Mouse (Mus musculus) lung, postnatal 14 days (tissue): ENCODE data around the gene Phldb1.
A peak's percentile ranks its signal among the peaks of the same experiment; 100 is the strongest.
"Not testable (repeated sequence)": the region's sequence is repeated elsewhere in the genome, so short reads cannot be mapped to it uniquely, and the experiment has no call there.

Experiments
- DNase-seq: peaks from one replicate; pipeline ENCODE4 v3.0.0; 2021

Phldb1 gene

DNA sequence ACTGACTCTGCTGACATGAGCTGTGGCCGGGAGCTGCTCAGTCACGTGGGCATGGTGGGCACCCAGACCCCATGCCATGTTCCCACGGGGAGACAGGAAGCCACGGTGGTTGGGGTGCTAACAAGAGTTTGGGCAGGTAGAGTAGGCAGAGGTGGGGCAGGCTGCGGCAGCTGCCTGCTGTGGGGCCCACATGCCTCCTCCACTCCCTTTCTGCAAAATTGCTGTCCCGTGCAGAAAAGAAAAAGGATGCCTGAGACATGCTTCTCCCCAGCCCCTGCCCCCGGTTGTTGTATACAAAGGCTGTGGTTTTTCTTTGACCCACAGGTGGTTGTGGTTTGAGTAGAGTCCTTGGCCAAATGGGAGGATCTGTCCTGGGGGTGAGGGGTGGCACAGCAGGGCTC, 86.1 kb downstream of the Phldb1 start:
- DNase-seq = no peak

GRCm38 (mm10) chr9:44647656-44648055, 87.3 kb downstream of the Phldb1 start:
- DNase-seq = no peak

DNA sequence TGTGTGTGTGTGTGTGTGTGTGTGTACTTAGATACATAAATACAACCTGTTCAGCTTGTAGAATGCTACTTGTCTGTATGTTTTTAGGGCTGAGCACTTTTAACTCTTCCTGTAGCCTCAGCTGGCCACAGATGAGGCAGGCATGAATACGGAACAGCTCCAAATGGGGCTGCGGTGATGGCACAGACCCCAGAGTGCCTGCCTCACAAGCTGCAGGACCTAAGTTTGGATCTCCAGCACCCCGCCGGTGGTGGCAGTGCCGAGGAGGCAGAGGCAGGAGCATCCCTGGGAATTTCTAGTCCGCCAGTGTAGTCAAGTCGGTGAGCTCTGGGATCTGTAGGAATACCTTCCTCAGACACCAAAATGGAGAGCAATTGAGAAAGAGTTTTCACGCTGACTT, 88.0 kb downstream of the Phldb1 start:
- no peak for DNase-seq

DNA sequence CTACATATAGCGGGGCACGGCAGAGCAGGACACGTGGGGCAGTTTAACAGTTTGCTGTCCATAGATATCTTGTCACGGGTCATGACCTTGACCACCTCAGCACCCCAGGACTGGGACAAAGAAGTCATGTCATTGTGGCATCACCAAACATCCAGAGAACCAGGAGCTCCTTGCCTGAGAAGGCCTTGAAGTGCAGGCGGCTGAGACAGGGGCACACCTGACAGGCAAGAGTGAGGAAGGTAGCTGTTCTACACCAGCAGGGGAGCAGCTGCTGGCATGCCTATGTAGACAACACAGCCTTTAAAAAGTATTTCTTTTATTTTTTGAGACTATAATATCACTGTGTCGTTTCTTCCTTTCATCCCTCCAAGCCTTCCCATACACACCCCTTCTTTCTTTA, 88.6 kb downstream of the Phldb1 start:
- DNase-seq = no peak

- DNase-seq = peak; percentile 40
These were observed 89.1 kb downstream of the Phldb1 start for GRCm38 (mm10) chr9:44645924-44646323.

- DNase-seq = peak; percentile 82
These were observed 89.5 kb downstream of the Phldb1 start for GRCm38 (mm10) chr9:44645481-44645880.

- DNase-seq = no peak
These were observed 90.8 kb downstream of the Phldb1 start for GRCm38 (mm10) chr9:44644186-44644585.

- DNase-seq = no peak
These were observed 91.9 kb downstream of the Phldb1 start for GRCm38 (mm10) chr9:44643103-44643502.

DNA sequence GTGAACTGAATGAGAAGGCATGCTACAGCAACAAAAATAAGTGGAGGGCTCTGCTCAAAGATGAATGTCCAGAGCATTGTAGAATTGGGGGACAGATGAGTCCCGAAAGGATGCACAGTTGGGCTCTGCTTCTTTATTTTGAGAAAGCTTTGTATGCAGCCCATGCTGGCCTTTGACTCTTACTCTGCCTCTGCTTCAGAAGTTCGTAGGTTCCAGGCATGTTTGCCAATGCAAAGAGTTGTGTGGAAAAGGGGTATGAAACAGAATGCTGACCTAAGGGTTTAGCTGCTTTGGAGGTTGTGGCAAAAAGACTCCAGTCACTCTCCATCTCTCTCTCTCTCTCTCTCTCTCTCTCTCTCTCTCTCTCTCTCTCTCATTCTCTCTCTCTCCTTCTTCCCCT, 93.4 kb downstream of the Phldb1 start:
- DNase-seq = no peak

- no peak for DNase-seq
These were observed 94.2 kb downstream of the Phldb1 start for GRCm38 (mm10) chr9:44640646-44641357.

- DNase-seq = not testable (repeated sequence)
These were observed 95.0 kb downstream of the Phldb1 start for GRCm38 (mm10) chr9:44640028-44640427.

GRCm38 (mm10) chr9:44638726-44639125, 96.3 kb downstream of the Phldb1 start:
- DNase-seq = not testable (repeated sequence)

DNA sequence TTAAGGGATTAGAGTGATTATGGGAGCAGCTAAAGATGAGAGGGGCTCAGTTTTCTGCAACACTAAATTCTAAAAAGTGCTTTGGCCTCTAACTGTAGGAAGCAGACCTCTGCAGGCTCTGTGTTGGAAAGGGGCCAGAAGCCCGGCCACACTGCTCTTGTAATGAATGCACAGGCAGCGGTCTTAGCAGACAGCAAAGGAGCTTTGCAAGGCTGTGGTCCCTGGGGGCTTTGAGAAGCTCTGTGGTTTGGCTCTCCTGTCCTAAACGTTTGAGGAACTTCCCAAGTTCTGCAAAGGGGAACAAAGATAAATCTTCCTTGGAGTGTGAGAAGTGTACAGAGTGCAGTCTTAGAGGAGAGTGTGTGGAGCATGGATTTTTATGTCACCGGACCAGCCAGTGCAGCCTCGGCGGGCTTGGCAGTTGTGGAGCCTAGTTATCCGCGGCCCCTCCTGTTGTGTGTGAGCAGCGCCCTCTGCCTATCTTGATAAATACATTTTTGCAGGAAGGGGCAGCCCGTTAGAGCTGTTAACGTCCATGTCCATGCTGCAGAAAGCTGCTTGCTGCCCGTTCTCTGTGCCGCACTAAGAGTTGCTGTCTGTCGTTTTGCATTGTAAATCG, 97.3 kb downstream of the Phldb1 start:
- DNase-seq = no peak
